Mouse (Mus musculus) adrenal gland, adult (tissue): Measurements from ENCODE around the gene Urb1.
A peak's percentile ranks its signal among the peaks of the same experiment; 100 is the strongest.

Source experiments
- DNase-seq, 2 experiments: peaks; one replicate each; pipeline ENCODE4 v3.0.0; 2022 to 2023; ENCODE audit warnings: low spot score in 1 of 2; ENCODE audit not compliant: inconsistent age in 2 of 2

Urb1 gene

DNA sequence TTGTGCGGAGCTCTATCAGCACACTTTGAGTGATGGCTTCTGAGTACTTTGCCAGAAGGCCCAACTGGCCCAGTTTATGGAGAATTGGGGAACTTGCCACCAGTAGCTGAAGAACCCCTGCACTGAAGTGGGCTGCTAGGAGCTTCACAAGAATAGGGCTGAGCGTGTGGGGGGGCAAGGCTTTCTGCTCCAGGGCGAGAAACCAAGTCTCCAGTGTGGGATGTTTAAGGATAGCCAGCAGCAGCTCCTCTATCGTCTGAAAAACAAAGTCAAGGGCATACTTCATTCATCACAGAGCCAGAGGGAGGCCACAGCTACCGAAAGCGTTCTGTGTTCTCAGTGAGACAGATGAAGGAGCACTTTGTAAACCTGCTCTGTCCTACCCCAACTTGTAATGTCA lies 35.6 kb downstream of the Urb1 start:
- DNase-seq, result peak; percentile 65 to 91

DNA sequence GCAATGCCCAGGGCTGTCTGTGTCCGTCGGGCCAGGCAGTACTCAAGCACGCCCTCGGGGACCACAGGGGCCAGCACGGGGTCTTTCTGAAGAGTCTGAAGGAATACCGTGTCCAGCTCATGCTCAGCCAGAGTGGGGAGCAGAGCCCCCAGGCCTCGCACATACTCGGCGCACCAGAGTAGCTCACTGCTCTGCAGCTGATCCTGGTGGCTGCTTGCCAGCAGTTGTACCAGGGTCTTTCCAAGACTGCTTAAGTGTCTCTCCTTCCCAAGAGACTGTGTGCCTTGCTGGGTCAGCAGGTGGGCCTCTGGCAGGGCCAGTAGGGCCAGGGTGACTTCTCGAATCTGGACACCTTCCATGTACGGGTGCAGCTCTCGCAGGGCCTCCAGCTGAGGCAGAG lies 36.0 kb downstream of the Urb1 start:
- DNase-seq, result peak in 1 of 2 experiments; percentile 53

GRCm38 (mm10) chr16:90766919-90767454 lies 43.2 kb downstream of the Urb1 start:
- DNase-seq, result no peak

GRCm38 (mm10) chr16:90765195-90765877 lies 44.9 kb downstream of the Urb1 start:
- peak; percentile 65 to 89 for DNase-seq

- DNase-seq, result no peak
These were observed 49.7 kb downstream of the Urb1 start for GRCm38 (mm10) chr16:90760515-90760914.

GRCm38 (mm10) chr16:90759335-90759734 lies 50.9 kb downstream of the Urb1 start:
- DNase-seq, result no peak

GRCm38 (mm10) chr16:90753386-90753941 lies 56.7 kb downstream of the Urb1 start:
- peak in 1 of 2 experiments; percentile 67 for DNase-seq

DNA sequence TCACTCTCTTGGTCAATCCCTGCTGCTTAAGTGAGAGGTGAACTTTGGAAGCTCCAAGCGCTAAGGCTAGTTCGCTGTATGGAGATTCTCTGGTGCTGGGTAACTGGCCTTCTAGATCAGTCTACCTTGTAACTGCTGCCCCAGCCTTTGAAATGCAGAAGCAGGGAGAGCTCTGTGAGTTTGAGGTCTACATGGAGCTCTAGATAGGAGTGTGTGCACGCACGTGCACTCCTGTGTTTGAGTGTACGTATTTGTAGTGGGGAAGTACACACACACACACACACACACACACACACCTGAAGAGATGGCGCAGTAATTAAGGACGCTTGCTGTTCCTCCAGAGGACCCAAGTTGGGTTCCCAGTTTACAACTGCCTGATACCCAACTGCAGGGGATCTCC lies 62.0 kb downstream of the Urb1 start:
- DNase-seq, result no peak

- peak in 1 of 2 experiments; percentile 60 for DNase-seq
These were observed 63.1 kb downstream of the Urb1 start for GRCm38 (mm10) chr16:90747143-90747542.

GRCm38 (mm10) chr16:90738092-90738956 lies 71.9 kb downstream of the Urb1 start, which contains the start of gene Mrap:
Mrap (plus strand) TSS chr16:90738207.
- DNase-seq, result peak; percentile 95 to 98

DNA sequence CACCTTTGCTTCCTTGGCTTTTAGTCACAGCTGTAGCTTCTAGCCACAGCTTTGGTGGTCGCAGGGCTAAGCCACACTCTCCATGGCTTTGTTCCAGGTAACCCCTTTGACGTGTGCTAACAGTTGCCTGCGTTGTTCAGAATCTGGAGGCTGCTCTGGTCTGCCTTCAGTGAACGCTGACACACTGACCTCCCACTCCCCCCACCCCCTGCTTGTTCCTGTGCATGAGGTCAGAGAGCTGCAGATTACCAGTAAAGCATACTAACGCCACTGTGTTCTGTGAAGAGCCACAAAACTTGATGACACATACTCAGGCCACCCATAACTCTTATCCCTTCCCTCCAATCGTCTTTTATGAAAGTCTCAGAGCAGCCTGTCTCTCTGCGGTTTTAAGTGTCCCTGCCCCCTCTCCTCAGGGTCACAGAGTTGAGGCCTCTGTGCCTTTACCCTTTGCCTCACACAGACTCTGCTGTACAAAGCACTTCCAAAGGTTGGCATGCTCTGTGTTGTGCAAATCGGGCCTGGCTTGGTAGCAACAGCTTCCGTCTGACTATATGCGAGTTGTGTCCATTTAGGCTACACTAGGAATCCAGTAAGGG lies 73.4 kb downstream of the Urb1 start:
- peak; percentile 90 to 94 for DNase-seq

DNA sequence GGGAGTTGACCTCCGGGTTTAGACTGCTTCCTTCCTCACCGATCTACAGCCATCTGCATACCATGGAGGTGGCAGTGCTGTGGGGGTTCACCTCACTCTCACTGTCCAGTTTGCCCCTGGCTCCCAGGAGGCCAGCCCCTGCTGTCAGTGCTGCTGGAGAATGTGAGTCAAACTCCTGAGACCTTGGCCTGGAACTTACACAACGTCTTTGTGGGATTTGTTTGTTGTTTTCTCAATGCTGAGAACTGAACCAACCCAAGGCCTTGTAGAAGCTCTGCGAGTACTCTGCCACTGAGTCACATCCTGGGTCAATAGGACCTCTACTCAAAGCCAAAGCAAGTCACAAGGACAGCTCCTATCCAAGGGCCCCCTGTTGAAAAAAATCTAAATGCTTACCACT lies 74.6 kb downstream of the Urb1 start:
- DNase-seq, result peak; percentile 88 to 94

GRCm38 (mm10) chr16:90727233-90728115 lies 82.7 kb downstream of the Urb1 start, which contains the start of gene Mis18a:
Mis18a (minus strand) TSS chr16:90727404.
- peak; percentile 96 to 98 for DNase-seq

DNA sequence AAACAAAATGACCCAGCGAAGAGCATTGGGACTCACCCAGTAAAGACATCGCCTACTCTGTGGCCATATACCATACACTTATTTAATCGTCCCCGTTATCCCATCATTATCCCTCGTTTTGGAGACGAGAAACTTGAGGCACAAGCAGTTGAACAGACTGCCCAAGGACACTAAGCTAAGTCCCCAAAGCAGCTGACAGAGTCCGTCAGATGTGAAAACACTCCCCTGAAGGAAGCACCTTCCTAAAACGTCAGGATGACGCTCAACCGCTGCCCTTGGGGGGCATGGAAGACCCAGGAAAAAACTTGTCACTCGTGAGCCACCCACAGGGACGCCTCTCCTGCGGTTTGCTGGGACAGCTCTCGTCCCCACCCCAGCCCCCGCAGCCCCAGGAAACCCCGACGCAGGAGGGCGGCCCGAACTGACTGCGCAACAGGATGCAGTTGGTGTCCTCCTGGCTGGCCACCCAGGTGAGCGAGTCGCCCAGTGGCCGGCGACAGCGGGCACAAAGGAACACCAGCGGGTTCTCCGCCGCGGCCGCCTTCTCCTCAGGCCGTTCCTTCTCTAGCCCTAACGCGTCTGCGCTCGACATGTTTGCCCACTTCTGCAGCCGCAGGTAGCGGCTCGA lies 83.5 kb downstream of the Urb1 start:
- no peak for DNase-seq

DNA sequence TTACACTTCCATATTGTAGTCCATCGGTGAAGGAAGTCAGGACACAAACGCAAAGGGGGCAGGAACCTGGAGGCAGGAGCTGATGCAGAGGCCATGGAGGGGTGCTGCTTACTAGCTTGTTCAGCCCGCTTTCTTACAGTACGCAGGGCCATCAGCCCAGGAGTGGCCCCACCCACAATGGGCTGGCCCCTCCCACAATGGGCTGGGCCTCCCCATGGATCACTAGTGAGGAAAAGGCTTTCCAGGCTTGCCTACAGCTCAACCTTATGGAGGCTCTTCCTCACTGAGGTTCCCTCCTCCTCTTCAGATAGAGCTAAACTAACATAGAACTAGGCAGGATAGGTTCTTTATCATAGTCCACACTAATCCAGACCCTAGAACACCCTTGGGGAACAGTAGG lies 86.2 kb downstream of the Urb1 start:
- no peak for DNase-seq

GRCm38 (mm10) chr16:90710313-90710712 lies 99.9 kb downstream of the Urb1 start:
- DNase-seq, result no peak

DNA sequence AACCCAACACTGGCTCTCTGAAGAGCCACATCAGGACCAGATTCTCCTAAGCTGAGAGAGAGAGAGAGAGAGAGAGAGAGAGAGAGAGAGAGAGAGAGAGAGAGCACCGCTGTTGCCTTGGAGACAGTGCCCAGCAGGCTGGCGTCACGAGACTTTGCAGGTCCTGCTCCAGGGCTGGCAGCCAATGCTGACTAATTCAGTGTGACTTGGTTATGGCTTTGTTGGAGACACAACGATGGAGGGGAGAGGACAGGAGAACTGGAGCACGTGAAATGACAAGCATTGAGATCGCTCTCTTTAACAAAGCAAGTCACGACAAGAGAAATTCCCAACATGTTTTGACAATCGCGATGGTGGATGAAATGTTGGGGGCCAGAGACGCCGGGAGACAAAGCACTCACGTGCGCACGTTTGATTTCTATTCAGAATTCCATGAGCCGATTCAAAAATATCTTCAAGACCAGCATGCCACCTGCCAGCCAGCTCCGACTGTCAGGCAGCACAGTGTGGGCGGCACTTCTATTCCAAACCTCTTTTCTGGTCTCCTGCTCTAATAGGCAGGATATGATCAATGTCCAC lies 100.4 kb downstream of the Urb1 start:
- DNase-seq, result peak; percentile 82 to 84

DNA sequence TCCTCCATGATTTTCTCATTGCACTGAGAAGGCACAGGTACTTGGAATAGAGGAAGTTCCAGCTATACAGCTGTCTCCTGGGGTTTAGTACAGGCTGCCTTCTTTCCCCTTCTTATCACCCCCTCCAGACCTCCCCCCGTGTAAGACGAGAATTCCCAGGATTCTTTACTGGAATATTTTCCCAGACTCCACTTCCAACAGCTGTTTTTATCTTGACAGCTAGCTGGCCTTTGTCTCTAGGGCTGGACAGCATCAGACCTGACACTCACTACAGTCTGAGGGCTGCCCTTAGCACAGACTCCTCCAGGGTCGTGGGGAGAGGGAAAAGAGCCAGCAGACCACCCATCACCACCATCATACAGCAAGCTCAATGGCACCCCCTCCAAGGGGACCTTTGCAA lies 103.9 kb downstream of the Urb1 start:
- DNase-seq, result no peak

DNA sequence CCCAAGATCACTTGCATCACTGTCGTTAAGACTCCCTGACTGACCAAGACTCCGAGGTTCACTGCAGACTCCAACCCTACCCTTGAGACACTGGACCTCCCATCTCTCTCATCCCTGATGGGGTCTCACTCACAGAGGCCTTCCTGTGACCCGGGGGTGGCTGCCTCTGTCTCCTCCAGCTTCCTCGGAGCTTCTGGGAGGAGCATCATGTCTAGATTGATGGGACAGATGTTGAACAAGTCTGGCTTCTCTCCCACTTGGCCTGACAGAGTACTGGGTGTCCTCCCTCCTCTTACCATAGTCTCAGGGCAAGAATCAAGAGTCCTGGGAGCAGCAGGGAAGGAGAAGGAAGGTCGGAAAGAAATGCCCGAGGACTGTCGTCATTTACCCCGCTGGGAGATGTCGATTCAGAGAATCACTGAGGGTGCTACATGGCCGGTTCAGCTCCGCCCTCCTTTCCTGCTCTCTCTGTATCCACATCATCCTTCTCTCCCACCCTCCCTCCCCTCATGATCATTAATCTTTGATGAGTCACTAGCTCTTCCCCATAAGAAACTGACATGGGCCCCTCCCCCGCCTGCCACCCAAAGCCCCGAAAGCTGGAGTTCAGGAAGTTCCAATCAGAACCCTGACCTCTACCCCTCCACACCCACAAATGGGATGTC lies 105.9 kb downstream of the Urb1 start:
- peak in 1 of 2 experiments; percentile 57 for DNase-seq
